Mouse (Mus musculus) urinary bladder, postnatal 25 days (tissue): ENCODE results near the gene Gm45233.

Experiments used
- DNase-seq: peaks from one replicate; pipeline ENCODE4 v3.0.0; 2022; ENCODE audit warnings: low spot score

Gene Gm45233

DNA sequence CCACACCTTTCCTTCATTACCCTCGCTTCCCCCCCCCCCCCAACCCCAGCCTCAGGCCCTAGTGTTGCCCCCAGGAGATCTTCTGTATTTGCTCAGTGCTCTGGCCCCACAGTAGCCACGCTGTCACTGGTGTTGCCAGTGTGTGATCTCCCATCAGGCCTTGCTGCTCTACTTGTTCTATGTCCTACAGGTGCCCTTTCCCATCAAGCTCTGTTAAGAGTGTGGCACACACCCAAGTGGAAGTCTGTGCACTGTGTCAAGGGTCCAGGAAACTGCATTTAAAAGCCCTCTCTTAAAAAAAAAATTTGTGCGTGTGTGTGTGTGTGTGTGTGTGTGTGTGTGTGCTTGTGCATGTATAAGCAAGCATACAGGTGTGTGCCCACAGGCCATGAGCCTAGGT, 4.3 kb downstream of the Gm45233 start:
- no peak for DNase-seq

DNA sequence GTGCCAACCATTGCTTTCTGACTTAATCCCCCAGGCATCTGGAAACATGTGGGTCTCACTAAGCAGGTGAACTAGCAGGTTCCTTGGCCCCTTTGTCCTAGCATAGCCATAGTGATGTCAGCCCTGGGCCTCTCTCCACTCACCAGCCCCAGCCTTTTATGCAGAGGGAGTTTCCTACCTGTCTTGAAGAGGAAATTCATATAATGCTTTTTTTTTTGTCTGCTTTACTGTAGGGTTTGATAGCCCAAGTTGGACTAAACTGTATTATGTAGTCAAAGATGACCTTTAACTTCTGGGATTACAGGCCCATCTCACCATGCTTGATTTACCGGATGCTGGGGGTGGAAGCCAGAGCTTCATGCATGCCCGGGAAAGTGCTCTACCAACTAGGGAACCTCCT, 5.9 kb downstream of the Gm45233 start:
- no peak for DNase-seq

DNA sequence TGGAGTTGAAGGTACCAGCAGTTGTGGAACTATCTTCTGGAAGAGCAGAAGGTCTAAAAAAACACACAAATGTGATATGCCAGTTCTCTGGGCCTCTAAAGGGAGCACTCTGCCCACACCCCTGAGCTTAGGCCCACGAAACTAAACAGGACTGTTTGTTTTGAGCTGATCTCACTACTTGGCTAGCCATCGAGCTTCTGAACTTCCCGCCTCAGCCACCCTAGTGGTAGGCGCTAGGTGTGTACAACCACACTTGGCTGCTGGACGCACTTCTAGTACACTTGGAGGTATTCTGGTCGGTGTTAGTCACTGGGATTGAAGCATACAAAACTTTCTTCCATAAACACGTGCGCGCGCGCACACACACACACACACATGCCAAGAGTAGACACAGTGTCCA, 7.8 kb downstream of the Gm45233 start:
- DNase-seq = no peak

DNA sequence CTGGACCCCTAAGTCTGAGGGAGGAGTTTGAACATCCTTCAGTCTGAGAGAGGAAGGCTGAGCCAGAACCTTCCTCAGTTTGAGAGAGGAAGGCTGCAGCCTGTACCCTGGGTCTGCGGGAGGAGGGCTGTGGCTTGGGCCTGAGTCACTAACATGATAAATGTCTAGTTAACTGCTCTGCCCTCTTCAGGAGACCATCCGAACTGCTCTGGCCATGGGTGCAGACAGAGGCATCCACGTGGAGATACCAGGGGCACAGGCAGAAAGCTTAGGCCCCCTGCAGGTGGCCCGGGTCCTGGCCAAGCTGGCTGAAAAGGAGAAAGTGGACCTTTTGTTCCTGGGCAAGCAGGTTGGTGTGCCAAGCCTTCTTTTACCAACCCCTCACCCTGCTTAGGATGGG, 8.7 kb downstream of the Gm45233 start:
- DNase-seq = no peak

DNA sequence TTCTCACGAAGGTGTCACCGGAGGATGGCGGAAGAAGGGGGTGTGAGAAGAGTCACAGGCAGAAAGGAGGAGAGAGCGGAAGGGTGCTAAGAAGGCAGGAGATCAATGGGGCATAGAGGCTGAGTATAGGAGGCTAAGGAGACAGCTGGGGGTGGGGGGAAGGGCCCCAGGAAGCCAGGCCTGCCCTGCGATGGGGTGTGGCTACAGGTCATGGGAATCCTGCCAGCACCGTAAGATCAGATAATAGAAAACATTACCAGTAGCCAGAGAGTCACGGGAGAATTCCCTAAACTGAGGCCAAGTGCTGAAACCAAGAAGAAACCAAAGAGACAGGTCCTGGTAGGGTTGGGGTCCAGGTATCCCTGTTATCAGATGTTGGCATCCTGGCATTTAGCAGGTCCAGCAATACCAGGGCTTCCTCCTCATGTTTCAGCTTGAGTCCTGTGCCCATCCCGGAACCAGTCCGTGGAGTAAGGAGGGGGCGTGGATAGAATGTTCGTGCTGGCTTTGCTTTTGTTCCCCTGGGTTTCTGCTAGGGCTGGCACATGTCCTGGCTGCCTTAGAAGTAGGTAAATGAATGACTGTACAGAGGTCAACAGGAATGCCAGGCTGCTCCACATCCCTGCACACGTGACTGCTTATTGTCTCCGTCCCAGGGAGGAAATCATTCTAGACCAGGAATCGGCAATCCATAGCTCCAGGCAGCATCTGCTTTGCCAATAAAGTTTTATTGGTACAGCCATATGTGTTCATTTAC, 9.8 kb downstream of the Gm45233 start:
- no peak for DNase-seq

DNA sequence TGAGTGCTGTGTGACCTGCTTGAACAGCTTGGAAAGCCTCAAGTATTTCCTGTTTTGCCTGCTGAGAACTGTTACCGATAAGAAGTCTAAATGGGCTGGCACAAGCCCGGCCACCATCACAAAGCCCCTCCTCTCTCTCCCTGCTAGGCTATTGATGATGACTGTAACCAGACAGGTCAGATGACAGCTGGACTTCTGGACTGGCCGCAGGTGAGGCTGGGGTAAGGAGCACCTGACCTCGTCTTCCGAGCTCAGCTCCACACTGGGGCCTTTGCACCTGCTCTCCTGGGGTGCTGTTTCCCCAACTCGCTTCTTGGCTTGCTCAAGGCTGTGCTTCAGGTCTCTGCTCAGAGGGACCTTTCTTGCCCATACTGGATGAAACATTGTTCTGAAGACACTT, 10.4 kb downstream of the Gm45233 start:
- DNase-seq = no peak

DNA sequence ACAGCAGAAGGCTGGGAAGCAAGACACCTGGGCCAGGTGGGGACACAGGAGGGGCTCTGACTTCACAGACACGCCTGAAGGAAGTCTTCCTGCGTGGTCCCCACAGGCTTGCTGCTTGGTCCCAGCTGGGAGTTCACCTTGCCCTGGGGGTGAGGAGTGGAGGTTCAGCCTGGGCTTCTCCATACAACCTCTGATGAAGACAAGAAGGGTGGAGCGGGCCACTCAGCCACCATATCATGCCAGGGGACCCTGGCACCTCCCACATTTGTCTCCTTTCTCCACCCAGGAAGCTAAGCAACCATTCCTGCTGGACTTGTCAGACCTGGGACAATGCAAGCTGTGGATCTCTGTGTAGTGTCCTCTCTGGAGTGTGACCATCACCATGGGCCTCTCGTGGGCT, 18.9 kb downstream of the Gm45233 start, which contains the start of gene Vsig10l:
Vsig10l (plus strand) TSS at position 301 of the 400 bp plus-strand sequence.
- DNase-seq = no peak

DNA sequence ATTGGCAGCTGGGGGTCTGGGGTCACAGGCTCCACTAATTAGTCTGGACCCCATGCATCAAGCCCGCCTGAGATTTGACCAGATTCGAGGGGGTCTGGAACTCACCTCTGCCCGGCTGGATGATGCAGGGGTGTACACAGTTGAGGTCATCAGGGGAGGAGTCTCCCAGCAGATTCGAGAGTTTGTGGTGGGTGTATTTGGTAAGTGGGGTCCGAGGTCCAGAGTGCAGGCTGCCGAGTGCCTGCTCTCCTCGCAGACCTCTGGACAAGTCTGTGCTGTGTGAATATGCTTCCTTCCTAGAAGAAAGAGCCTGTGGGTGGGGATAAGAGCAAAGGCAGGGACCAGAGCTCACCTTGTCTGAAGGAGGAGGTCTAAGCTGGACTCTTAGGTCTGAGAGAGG, 20.0 kb downstream of the Gm45233 start:
- DNase-seq = no peak

DNA sequence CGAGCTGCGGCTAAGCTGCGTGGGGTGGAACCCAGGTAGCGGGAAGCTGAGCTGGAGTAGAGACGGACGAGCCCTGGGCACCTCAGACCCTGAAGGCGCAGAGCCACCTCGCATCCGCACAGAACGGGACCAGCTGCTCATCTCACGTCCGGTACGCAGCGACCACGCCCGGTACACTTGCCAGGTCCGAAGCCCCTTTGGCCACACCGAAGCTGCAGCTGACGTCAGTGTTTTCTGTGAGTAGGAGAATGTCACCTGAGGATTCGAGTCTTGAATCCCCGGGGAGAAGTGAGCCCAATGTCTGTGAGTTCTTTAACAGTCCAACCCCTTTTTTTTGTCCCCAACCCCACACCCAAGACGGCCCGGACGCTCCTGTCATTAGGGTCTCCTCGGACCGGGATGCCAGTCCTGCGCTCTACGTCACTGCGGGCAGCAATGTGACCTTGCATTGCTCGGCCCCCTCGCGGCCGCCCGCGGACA, 21.0 kb downstream of the Gm45233 start:
- no peak for DNase-seq

DNA sequence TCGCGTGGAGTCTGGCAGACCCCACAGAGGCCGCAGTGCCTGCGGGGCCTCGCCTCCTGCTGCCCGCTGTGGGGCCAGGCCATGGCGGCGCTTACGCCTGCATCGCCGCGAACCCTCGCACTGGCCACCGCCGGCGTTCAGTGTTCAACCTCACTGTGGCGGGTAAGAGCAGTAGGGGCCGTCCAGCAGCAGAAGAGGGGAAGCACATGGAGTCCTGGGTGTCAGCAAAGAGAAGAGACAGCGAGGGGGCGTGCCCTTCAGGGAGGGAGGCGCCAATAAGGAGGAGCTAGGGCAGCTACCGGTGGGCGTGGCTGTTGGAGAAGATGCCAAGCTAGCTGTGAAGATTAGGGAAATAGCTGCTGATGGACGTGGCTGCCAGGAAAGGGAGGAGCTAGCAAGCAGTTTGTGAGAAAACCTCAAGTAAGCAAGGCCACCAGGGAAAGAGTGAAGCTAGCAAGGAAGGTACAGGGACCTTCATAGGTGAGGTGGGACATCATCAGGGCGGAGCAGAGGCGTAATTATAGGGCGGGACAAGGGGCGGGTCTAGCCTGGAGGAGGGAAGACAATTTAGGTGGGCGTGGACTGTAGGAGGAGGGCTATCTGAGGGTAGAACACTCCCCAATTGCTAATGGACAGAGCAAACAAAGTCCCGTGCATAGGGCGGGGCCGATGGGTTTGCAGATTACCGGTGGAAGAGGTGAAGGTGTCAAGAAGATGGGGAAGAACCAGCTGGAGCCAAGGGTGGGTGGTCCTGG, 21.6 kb downstream of the Gm45233 start:
- peak; percentile 80 for DNase-seq

DNA sequence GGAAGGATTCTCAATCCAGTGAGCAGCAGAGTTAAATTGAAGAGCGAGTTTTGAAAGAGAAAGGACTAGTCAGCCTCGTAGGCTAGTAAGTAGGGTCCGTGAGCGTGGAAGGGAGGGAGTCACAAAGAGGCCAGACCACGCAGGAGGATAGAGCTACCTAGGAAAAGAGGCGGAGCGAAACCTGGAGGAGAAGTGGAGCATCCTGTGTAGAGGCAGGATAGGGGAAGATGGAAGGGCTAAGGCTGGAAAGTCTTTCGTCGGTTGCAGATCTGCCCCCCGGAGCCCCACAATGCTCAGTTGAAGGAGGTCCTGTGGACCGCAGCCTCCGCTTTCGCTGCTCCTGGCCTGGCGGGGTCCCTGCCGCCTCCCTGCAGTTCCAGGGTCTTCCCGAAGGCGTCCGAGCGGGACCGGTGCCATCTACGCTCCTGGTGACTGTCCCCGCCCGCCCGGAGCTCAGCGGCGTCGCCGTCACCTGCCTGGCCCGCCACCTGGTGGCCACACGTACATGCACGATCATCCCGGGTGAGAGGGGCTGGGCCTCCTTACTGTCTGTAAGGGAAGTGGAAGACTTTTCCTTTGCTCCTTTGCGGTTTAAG, 22.3 kb downstream of the Gm45233 start:
- DNase-seq = peak; percentile 82

DNA sequence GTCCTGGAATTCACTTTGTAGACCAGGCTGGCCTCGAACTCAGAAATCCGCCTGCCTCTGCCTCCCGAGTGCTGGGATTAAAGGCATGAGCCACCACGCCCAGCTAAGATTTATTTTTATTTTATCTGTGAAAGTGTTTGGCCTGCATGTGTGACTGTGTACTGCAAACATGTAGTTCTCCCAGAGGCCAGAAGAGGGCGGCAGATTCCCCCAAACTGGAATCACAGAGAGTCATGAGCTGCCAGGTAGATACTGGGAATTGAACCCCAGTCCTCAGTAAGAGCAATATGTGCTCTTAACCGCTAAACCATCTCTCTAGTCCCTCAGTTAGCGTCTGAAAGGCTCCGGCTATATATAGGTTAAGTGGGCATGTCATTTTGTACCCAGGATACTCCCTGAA, 26.4 kb downstream of the Gm45233 start:
- DNase-seq = no peak

DNA sequence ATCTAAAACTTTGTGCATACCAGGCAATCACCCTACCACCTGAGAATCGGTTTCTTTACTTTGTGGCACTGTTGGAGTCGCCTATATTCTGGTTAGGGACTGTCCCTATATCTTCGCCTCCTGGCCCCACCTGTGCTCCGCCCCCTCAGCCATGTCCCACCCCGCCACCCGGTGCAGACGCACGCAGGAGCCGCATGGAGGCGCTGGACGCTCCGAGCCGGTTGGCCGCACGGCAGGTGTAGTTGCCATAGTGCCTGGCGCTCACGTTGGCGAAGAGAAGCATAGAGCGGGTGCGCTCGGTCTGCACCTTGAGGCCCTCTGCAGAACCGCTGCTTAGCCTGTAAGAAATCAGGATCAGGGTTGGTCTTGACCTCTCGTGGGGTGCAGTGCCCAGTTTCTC, 31.8 kb downstream of the Gm45233 start:
- no peak for DNase-seq

DNA sequence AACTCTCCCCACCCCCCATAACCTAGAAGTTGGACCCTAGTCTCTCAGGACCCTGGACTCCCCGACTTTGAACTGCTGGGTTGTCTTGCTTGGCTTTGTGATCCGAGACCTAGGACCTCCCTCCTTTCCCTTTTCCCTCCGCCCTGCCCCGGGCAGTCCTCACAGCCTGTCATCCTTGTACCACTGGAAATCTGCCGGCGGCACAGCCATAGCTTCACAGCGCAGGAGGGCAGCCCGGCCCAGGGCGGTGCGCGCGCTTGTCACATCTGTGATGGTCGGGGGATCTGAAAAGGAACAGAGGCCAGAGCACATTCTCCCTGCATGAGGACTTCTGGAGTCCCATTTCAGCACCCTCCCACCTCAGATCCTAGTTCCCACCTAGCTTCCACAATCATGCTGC, 32.4 kb downstream of the Gm45233 start:
- DNase-seq = no peak

DNA sequence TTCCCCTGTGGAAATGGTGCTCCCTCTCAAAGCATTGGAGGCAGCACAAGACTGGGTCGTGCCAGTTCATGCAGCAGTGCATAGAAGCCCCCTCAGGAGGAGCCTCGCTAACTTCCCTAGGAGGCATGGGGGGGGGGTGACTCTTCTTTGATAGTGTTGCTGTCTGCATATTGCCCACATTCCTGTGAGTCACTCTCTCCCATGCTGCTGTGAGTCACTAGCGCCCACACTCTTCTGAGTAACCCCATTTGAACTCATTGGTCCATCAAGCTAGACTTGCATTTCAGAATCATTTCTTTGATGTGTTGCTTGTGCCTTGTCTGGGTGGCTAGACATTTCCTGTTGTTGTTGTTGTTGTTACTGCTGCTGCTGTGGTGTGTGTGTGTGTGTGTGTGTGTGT, 37.3 kb downstream of the Gm45233 start:
- DNase-seq = no peak

DNA sequence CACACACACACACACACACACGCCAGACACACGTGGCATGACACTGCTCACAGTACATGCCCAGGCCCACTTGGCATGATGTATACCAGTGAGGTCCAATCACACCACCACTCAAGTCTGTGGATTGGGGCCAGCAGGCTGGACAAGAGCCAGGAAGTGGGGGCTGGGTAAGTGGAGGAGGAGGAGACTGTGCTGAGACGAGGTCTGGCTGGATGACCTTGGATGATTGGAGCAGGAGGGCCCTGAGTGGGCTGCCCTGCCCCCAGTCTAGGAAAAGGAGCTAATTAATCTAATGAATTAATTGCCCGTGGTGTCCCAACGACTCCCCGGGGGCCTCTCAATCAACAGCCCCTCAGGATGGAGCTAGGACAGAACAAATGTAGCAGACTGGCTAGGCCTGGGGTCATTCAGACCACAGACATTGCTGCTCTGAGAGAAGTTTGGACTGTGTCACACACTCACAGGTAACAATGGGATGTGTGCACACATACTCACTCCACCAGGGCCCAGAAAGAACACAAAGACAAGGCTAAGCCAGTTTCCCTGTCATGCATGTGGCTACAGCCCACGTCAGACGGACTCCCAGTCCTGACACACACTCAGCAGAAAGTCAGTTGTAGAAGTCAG, 38.3 kb downstream of the Gm45233 start:
- no peak for DNase-seq

DNA sequence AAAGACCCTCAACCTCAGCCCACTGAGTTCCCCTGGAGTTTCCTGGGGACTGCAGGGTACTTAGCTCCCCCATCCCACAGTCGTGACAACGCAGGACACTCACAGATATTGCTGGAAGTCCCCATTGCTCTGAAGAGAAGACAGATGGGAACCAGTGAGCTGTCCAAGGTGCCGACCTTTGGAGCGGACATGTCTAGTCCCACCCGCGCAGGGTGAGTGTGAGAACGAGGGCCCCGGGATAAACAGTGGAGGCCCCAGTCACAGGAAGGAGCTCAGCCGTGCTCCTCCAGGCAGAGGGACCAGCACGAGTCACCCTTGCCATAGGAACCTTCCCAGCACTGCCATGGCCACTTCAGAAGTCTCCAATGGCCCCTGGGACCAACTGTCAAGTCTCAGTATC, 39.3 kb downstream of the Gm45233 start:
- no peak for DNase-seq

DNA sequence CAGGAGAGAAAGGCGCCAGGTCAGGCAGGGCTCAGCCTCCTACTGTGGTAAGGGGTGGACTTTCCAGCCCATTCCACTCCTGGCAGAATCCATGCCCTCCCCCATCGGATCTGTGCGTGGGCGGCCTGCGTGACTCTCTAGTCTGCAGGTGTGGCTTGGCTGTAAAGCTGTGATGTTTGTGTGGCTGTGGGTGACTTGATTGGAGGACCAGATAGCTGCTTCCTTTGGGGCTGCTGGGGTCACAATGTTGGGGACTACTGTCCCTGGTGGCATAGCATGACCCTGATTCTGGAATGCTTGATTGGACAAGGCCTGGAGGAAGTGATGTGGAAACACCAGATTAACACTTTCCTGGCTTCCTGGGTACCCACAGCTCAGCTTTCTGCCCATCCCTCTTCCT, 44.7 kb downstream of the Gm45233 start:
- no peak for DNase-seq

DNA sequence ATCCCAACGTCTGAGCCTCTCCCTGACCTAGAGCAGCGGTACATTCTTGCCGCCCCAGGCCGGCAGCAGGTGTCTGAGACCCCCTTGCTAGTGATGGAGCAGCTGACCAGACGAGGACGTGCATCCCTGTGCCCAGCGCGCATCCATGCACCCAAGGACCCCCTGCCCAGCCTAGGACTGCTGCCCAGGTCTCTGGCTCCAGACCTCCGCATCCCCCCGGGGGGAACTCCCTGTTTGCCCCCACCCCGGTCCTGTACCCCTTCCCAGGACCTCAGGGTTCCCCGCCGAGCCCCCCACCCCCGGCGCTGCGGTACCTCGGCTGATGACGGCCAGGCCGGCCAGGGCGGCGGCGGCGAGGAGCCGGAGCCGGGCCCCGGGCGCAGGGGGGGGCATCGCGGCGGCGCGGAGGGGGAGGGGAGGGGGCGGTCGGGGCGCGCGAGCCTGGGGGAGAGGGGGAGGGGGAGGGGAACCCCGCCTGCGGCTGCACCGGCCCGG, 45.8 kb downstream of the Gm45233 start, which contains the start of gene Iglon5:
Iglon5 (minus strand) TSS at position 445 of the 495 bp plus-strand sequence.
- DNase-seq = no peak

DNA sequence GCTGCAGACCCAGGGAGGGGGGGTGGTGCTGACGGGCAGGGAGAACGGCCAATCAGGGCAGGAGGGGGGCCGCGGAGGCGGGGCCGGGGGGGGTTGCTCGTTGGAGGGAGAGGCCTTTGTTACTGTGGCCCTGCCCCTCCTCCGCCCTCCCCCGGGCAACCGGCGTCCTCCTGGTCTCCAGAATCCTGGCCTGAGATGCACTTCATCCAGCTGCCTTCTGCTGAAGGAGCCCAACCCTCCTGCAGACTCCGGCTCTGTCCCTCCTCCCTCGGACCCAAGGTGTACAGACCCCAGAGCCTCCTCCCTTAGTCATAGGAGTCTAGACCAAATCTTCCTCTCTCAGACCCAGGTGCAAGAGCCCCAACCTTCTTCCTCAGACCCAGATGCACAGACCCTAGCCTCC, 46.3 kb downstream of the Gm45233 start:
- no peak for DNase-seq

DNA sequence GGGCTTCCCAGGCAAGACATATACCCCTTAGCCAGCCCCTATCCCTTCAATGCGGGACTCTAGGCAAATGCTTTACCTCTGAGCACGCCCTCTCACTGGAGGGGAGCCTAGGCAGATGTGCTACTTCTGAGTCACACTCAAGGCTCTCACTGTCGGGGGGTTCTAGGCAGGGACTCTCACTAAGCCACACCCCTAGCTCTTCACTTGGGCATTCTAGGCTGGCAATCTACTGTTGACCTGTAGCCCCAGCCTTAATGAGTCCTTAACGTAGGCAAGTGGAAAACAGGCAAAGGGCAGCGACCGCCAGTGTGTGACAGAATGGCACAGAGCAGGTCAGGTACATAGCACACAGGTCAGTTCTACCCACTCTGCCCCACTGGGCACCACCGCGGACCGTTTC, 46.9 kb downstream of the Gm45233 start:
- DNase-seq = no peak

DNA sequence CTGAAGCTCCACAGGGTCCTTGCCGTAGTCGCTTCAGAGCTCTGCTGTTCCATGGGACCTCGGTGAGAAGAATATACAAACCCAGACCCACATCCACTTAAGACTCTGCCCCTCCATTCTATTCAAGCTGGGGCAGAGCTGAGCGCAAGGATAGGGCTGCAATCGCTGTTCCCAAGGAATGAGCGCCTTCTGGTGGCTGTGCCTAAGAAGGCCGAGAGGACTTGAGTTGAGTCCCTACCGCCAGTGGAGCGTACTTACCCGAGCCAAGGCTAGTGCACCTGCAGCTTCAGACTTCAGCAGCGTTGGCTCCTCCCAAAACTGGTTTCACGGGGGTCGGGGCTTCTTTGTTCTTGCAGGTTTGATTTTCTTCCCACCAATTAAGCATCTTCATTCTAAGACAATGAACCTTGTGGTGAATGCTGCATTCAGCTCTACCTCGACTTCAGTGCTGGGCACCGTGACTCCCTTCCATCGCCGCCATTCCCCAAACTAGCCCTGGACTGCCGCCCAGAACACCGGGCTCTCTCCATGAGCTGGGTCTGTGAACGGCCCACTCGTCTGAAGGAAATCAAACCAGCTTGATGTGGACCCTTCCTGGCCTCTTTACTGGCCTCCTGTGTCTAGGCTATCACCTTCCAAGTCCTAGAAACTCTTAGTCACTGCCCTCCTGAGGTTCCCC, 51.6 kb downstream of the Gm45233 start:
- DNase-seq = no peak
